Mouse (Mus musculus): Measurements from ENCODE around the gene Tmpo.
"Not testable (repeated sequence)": the region's sequence is repeated elsewhere in the genome, so short reads cannot be mapped to it uniquely, and the experiment has no call there.

Tmpo gene

DNA sequence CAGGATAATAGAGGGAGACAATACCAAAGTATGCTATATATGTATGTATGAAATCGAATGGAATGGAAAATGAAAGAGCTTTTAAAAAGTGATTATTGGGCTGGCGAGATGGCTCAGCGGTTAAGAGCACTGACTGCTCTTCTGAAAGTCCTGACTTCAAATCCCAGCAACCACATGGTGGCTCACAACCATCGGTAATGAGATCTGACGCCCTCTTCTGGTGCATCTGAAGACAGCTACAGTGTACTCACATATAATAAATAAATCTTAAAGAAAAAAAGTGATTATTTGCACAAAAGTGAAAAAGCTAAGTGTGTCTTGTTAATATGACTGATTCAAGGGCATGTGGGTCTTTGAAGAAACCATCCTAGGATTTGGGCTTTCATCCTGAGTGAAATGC is 3.8 kb upstream of the Tmpo start:
- DNase-seq = not testable (repeated sequence)

DNA sequence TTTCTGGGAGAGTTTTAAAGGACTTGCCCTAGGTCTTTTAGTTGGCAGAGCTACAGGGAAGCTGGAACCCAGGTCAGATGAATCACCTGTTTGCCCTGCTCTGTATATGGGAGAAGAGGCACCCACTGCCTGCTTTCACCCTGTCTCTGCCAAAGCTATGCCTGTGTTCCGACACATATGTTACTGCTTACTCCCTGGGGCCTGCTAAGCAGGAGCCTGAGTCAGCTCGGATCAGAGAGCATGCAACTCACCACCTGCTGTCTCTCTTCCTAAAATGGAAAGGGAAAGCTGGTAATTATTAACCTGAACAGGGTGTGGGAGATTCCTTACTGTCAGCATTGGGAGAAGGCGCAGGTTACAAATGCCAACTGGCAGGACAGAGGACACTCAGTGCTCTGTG is 2.2 kb upstream of the Tmpo start:
- DNase-seq = no peak

DNA sequence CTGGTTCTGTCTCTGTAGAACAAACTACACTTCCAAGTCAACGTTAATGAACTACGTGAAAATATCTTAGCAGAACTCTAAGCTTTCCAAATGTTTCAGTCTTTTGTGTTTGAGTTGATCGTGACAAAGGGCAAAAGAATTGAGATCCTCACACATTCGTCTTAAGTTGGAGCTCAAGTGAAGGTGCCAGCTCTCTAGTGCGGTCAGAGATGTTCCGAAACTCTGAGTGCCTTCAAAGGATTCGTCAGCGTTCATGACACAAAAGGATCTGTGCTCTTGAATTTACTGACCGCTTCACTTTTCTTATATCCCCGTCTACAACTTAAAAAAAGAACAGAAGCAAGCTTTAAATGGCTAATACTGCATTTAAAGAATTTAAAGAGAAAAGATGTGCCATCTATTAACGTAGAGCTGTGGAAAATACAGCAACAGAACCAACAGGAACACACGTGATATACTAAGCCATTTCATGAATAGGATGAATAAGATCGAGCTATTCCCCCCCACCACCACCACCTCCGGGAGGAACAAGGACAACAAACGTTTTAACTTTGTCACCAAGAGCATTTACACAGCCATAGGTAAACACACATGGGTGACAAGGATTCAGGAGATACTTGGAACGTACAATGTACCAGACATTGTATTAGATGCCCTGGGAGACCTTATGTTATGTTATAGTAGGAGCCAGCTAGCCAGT is 1.3 kb upstream of the Tmpo start:
- DNase-seq = peak; percentile 47

DNA sequence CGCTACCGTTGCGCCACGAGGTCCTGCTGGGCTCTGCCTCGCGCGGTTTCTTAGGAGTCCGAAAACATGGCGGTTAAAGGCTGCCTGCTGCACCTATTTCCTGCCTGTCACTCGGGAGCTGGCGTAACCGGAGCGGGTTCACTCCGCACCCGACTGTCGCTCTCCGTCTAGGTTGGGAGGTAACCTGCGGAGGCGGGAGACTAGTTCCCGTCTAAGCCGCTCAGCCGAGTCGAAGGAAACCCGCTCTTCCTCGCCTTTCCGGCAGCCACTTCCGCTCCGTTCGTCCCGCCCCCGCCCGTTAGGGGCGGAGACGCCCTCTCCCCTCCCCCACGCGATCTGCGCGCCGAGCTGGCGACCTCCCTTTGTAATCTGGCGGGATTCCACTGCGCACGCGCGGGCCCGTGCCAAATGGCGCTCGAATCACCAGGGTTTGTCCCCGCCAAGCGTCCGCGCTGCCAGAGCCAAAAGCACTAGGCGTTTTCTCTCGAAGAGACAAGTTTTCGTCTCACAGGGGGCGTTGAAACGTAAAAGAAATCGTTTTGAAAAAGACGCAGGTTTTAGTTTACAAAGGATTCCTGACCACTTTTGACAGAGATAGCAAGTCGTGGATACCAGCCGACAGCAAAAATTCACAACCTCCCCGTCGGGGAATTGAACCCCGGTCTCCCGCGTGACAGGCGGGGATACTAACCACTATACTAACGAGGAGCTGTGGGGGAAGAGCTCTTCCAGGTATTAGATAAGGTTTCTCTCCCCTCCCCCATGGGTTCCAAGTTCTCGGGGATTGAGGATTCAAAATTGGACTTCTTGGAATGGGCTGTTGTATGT is 560 bp upstream of the Tmpo start:
- peak; percentile 99 for DNase-seq

DNA sequence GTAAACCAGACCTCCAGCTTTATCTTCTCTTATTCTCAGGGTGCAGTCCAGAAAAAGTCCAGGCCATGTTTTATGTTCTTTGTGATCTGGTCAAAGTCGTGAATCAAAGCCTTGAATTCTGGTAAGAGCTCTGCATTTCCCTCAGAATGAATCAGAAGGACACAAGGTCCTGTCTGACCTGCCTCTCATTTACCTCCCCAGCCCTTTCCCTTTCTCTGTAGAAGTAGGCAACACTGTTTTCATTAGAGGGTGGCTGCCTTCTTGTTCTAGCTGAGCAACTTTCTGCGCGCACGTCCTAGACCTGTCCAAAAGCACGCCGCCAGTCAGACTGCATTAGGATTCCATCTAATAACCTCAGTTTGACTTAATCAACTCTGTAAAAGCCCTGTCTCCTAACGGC is 814 bp downstream of the Tmpo start:
- DNase-seq = no peak

DNA sequence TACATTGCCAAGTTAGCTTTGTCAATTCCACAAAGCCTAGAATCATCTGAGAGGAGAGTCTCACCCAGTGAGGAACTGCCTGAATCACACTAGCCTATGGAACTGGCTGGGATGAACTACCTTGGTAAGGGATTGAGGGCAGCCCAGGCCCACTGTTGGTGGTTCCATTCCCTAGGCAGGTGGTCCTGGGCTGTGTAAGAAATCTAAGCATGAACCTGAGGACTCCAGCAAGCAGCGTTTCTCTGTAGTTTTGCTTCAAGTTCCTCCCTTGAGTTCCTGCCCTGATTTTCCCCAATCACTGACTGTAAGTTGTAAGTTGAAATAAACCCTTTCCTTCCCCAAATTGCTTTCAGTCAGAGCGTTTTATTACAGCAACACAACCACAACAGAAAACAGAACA is 1.3 kb downstream of the Tmpo start:
- no peak for DNase-seq

DNA sequence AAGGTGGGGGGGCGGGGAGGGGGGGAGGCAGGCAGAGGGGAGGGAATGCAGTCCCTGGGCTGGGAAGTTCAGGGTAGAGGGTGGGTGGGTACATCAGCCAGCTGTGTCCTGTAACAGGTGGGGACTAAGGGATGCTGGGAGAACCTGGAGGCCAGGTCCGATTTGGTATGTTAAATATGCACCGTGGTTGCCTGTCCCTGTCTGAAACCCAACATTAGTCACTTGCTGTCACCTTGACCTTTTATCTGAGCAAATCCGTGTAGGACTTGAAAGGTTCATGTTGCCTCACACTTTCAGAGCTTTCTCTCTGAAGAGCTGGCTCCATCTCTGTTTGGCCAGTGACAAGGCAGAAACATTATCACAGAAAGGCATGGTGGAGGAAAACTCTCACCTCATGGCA is 3.9 kb downstream of the Tmpo start:
- no peak for DNase-seq

DNA sequence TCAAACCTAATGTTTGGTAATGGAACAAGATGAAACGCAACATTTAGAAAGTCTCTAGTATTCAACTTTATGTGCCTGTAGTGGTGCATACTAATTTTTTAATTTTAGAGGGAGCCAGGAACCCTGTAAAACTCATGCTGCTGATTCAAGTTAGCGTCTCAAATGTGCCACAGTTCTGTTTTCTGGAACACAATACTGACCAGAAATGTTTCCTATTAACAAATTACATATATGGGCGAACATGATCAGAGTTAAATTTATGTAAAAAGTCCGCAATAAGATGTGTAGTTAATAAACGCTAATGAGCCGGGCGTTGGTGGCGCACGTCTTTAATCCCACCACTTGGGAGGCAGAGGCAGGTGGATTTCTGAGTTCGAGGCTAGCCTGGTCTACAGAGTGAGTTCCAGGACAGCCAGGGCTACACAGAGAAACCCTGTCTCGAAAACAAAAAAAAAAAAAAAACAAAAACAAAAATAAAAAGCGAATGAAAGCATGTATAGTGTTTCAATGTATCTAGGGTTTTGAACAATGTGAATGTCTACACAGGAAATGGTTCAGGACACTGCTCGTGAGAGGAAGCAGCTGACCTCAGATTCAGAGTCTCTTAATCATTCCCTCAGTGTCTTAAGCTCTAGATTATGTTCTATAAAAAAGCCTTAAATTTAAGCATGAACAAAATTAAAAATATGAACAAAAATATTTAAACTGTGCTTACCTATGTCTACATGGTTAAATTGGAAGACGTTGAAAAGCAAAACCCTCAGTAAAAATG is 8.6 kb downstream of the Tmpo start:
- no peak for DNase-seq

DNA sequence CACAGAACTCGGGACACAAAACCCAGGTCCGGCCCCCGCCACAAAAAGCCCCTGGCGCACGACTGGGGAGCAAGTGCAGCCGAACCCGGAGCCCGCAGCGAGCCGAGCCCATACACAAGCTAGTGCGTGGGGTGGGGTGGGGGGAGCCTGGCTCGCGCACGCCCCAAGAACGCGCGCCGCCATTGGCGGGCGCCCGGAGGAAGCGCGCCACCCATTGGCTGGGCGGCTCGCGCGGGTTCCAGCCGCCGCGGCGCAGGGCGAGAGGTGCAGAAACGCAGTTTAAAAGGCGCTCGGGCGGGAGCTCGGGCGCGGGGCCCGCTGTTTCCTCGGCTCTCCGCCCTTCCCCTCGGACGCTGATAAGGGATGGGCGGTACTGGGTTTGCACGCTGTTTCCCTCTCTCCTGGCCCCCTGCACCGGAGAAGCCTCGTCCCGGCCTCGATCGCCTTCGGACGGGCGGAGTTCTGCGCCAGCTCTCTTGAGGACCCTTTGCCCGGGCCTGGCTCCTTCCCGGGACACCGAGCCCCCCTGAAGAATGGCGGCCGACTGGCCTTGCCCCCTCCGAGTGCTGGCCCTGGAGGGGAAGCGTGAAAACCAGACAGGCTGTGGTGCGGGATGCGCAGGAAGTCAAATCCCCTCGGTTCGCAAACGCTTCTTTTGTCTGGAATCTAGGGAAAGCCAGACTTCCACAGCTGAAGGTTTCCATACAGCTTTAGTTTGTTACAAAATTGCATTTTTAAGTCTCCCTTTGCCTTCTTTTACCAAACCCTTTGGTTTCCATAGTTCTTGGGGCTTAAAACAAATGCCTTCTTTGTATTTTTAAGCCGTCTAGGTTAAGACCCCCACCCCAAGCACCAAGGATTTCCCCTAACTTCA is 9.4 kb downstream of the Tmpo start:
- peak; percentile 95 for DNase-seq

DNA sequence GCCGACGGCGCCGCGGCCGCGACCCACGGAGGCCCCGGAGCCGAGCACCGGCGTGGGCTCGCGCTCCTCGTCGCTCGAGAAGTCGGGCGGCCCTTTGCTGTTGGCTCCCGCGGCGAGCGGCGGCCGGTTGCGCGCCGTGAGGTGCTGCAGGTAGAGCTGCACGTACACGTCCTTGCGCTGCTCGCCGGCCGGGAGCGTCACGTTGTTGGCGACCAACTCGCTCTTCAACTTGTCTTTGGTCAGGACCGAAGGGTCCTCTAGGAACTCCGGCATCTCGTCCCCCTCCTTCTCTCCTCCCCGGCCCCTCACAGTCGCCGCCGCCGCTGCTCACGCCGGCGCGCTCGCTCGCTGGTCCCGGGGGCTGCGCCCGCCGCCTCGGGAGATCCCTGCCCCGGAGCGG is 10.1 kb downstream of the Tmpo start:
- DNase-seq = peak; percentile 70

DNA sequence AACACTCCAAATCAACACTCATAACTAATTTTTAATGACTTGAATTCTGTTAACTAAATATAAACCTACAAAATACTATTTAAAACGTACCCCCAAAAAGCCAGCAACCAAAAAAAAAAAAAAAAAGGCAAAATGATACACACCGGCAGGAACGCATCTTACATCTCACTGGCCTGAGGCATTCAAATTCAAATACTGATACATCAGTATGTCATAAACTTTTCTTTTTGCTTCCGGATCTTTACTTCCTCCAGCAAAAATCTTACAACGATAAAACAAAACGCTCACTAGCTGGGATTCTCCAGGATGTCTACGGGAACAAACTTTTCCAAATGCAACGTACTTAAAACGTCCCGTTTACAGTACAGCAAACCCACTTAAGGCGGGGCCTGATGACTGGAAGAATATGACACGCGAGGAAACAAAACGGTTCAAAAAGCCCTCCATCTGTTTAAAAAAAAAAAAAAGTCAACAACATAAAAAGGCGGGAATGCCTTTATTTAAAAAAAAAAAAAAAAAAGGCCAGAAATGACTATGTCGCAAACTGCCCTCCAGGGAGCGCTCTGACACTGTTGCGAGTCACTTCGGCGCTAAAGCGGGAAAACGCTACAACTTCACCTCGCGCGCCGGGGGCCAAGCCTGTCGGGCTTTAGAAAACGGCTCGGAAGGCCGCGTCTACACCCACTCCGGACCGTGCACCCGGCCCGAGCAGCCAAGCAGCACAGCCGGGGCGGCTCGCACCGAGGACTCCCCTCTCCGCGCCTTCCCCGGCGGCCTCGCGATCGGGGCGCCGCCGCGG is 10.8 kb downstream of the Tmpo start:
- DNase-seq = peak; percentile 90

DNA sequence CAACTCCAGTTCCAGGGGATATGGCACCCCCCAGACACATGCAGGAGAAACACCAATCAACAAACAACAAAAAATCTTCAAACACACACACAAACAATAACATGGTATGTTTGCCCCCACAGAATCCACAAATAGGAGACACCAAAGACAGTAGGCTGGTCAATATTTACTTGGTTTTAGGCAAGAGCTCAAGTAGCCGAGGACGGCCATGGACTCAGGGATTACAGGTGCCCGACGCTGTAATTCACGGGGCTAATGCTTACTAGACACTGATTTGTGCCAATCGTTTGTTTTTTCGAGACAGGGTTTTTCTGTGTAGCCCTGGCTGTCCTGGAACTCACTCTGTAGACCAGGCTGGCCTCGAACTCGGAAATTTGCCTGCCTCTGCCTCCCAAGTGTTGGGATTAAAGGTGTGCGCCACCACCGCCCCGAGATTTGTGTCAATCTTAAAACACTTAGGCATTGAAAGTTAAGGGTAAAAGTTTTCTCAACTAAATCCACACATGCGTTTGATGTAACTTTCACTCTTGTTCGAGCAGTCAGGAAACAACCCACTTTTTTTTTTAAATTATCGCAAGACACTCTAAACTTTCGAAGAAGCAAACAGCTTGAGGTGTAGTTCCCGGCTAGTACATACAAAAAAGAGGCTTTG is 11.6 kb downstream of the Tmpo start:
- no peak for DNase-seq

DNA sequence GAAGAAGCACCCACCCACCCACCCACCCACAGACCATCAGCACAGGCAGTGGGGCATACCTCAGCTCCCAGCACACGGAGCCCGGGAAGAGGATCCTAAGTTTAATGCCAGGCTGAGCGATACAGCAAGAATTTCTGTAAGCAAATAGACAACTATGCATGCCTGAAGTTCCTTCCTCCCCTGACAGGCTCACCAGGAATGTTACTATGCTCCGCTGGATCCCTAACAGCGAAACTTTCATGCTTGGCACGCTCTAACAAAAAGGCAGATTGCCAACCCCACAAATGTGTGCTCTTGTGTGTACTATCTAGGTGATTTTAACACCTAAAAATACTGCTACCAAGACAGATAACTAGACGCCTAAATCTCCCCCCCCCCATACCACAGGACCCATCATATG is 13.8 kb downstream of the Tmpo start:
- DNase-seq = no peak

DNA sequence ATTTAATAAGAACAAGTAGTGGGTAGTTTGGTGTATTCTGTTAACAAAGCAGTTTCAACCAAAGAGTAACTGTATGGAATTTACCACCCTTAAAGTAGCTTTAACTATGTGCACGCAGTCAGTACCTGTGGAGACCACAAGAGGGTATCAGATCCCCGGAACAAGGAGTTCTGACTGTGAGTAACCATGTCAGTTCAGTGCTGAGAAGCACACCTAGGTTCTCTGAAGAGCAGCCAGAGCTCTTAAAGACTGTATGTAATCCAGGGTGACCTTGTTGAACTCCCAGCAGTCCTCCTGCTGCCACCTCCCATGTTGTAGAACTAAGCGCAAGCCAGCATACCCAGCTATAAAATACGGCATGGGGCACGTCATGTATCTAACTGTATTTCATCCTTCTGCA is 14.2 kb downstream of the Tmpo start:
- peak; percentile 83 for DNase-seq

DNA sequence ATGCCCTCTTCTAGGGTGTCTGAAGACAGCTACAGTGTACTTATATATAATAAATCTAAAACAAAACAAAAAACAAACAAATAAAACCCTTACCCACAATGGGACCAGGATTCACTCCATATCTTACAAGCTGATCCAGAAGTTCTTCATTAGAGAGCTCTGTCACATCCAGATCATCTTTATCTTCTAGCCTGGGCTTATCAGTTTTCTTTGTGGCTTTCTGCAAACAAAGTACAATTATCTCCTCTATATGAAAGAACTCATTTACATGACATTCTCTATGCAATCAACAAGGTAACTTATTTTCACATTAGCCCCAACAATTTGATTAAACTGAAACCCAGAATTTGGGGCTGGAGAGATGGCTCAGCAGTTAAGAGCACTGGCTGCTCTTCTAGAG is 15.3 kb downstream of the Tmpo start:
- no peak for DNase-seq

DNA sequence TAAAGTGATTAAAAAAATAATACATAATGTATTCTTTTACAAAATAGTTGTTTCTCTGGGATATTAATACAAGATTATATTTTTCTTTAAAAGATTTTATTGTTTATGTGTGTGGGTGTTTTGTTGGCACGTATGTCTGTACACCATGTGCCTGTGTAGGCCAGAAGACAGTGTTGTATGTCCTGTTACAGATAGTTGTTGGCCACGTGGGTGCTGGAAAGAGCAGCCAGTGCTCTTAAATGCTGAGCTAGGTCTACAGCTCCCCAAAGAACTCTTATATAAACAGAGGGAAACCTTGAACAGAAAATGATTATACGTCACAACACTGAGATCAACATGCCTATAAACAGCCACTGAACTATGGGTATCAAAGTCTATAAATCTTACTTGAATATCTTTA is 16.6 kb downstream of the Tmpo start:
- no peak for DNase-seq

DNA sequence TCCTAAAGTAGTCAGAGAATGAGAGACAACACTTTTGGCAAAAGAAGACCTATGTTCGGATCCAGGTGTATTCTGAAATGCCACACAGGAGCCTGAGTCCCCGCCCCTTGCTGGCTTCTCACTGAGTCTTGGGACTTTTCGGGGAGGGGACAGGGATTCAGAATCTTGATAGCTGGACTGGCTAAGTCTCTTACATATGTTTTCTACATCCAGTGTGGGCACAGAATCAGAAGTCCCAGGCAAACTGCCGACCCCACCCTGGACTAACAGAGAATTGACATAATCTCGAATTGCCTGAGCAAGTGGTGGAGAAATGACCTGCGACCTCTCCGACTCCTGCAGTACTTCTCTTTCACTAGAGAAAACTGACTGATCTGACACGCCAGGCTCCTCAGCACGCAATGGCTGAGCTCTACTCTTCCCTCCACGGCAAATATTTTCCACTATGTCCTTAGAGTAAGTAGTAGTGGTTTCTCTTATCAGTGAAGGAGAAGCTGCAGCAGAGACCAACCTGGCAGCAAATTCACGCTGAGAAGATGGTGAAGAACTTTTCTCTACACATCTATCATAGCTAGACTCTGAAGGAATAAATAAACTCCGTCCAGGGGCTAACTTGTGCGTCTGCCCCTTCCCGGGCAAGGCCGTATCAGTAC is 18.5 kb downstream of the Tmpo start:
- no peak for DNase-seq

DNA sequence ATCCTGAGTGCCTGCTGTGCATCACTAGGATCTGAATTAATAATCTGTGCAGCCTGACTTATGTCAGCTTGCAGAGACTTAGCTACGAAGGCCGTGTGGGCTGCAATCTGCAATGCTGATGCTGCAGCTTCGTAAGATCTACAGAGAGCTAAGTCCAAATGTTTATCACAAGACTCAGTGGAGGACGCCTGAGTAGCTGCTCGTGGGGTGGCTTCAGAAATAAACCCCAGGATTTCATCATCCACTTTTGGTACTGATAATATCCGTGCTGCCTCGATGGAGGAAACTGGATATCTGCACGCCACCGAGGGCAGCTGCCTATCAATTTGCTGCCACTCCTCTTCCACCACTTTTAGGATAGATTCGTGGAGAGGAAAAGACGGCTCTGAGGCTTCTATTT is 19.0 kb downstream of the Tmpo start:
- no peak for DNase-seq

DNA sequence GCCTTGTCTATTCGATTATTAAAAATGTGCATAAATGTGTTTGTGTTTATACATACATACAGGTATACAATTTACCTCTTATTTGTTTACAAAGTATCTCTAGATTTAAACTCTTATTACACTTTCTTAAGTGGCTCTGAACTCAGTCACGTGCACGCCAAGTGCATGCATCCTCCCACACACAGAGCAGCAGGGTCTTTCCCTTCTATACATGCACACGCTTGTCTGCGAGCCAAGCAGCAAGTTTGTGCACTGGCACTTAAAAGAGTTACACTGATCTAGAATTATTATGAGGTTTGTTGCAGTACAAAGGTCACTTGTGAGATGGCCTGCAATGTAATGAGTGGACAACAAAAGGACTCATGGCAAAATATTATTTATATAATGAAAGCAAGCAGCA is 20.1 kb downstream of the Tmpo start:
- DNase-seq = no peak

DNA sequence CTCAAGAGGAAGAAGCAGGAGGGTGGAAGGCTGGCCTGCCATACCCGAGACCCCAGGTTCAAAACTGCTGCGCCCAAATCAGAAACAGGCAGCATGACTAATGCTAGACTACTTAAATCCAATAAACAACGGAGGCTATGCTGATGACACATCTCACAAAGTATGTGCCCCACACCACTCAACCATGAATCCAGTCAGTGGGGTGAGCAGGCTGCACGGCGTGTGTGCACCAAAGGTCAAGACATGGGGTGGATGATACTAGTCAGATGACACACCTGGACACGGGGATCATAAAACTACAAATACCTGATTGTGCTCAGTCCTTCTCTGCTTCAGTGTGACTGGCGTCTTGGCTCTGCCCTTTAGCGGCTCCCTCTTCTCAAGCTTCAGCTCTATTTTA is 22.7 kb downstream of the Tmpo start:
- DNase-seq = no peak

DNA sequence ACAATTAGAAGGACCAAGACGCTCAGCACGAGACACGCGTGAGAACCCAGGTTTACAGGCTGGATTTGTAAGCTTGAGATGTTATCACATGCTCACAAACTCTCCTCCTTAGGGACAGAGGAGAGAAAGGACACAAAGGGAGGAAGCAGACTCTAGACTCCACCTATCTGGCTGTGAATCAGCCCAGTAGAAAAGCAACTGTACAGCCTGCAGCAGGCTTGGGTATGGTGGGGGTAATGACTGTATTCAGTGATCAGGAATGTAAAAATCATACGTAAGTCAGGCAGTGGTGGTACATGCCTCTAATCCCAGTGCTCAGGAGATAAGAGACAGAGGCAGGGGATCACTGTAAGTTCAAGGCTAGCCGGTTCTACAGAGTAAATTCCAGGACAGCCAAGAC is 24.8 kb downstream of the Tmpo start:
- no peak for DNase-seq

All from thymus, postnatal 14 days (tissue).